Mouse (Mus musculus): Measurements from ENCODE around the gene Glg1. TPM values are rescaled to one million over a fixed set of nuclear protein-coding genes. Genes with fewer than 3 reads are reported as not detected.
A peak's percentile ranks its signal among the peaks of the same experiment; 100 is the strongest.
"Not testable (repeated sequence)": the region's sequence is repeated elsewhere in the genome, so short reads cannot be mapped to it uniquely, and the experiment has no call there.

The Glg1 gene
- polyA plus RNA-seq, 1 experiment from 2014 or later, result 68.5 TPM

DNA sequence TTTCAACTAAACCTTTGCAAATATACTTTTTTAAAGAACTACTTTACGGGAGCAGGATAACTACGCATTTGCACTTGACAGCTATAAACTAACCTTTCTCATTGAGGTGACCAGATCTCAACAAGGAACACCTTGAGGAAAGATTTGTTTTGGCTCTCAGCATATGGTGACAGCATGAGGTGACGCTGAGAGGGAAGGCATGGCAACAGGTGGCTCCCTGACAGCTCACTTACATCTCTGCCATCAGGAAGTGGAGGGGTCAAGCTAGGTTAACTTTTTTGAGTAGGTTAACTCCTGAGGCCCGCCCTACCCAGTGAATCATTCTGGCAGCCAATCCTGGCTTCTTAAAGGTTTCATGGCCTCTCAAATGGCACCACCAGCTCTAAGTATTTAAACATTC, 26.6 kb upstream of the Glg1 start:
- peaks cover 63% of the 10 kb centered on the region for H3K36me3 ChIP-seq
- no peak for ATAC-seq (ENCODE audit: low FRiP score, low read depth)
- no peak overlapping the region for H3K27ac ChIP-seq (replicated peaks)
- no peaks in the 10 kb centered on the region for H3K9me3 ChIP-seq
- H3K9ac ChIP-seq, result no peak overlapping the region
- H3K4me2 ChIP-seq, result no peak overlapping the region
- H3K27me3 ChIP-seq, result no peaks in the 10 kb centered on the region
- no peak overlapping the region for H3K4me3 ChIP-seq
- H3K4me1 ChIP-seq (replicated peaks), result no peaks in the 10 kb centered on the region
- 96% methylated on average over 4 of the region's 4 CpGs for WGBS

DNA sequence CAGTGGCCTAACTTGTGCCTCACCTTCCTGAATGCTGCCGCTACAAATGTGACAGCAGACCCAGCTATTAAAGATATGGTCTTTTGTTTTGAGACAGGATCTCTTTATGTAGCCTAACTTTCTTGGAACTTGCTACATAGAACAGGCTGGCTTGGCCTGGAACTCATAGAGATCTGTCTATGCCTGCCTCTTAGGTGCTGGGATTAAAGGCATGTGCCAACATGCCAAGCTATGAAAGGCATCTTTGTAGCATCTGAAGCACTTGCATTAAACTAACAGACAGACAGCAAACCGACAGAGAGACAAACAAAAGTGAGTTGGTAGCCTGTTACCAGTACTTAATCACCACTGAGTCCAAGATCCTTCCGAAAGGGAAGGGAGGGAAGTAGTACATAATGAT, 23.1 kb upstream of the Glg1 start:
- no peaks in the 10 kb centered on the region for H3K4me1 ChIP-seq (replicated peaks)
- H3K9me3 ChIP-seq, result no peaks in the 10 kb centered on the region
- H3K27me3 ChIP-seq, result no peaks in the 10 kb centered on the region
- ATAC-seq (ENCODE audit: low FRiP score, low read depth), result no peak
- H3K4me3 ChIP-seq, result no peak overlapping the region
- H3K4me2 ChIP-seq, result no peak overlapping the region
- WGBS, result 95% methylated on average over 3 of the region's 3 CpGs
- no peak overlapping the region for H3K9ac ChIP-seq
- H3K36me3 ChIP-seq, result peaks cover 68% of the 10 kb centered on the region
- no peak overlapping the region for H3K27ac ChIP-seq (replicated peaks)

DNA sequence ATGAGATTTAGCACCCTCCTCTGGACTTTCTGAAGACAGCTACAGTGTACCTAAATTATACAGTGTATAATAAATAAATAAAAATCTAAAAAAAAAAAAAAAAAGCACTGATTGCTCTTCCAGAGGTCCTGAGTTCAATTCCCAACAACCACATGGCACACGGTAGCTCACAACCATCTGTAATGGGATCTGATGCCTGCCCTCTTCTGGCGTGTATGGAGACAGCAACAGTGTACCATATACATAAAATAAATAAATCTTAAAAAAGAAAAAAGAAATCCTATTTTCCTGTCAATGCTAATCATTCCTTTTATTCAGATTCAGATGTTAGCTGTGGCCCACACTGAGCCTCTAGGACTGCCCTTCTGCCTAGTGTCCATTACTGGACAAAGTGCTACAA, 9.3 kb upstream of the Glg1 start:
- Histone ChIP-seq H3K9me3 (no peaks in the 10 kb centered on the region), H3K36me3 (peaks cover 5% of the 10 kb centered on the region; the same call in 1 of the 2 replicates), H3K4me2 (no peak overlapping the region), H3K27me3 (no peaks in the 10 kb centered on the region), H3K4me1 (replicated peaks) (no peaks in the 10 kb centered on the region), H3K4me3 (no peak overlapping the region), H3K27ac (replicated peaks) (no peak overlapping the region), H3K9ac (no peak overlapping the region)
- ATAC-seq (ENCODE audit: low FRiP score, low read depth), result no peak
- WGBS, result 69% methylated on average over 2 of the region's 2 CpGs

DNA sequence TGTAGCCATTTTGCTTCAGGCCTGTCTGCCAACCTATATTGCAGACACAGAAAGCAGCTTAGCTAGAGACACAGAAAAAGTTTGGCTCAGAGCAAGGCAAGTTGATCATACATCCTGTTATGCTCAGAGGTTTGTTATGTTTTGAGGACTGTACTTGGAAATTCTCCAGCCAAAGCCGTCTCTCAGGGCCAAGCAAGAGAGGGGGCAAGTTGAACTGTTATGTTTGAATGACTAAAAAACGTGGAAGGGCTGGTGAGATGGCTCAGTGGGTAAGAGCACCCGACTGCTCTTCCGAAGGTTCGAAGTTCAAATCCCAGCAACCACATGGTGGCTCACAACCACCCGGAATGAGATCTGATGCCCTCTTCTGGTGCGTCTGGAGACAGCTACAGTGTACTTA, 7.1 kb upstream of the Glg1 start:
- not testable (repeated sequence) for H3K4me1 ChIP-seq (replicated peaks); H3K9ac ChIP-seq; ATAC-seq (ENCODE audit: low FRiP score, low read depth); H3K27ac ChIP-seq (replicated peaks); H3K4me2 ChIP-seq; H3K9me3 ChIP-seq; H3K36me3 ChIP-seq; H3K4me3 ChIP-seq; H3K27me3 ChIP-seq
- WGBS, result 76% methylated on average over 7 of the region's 7 CpGs

DNA sequence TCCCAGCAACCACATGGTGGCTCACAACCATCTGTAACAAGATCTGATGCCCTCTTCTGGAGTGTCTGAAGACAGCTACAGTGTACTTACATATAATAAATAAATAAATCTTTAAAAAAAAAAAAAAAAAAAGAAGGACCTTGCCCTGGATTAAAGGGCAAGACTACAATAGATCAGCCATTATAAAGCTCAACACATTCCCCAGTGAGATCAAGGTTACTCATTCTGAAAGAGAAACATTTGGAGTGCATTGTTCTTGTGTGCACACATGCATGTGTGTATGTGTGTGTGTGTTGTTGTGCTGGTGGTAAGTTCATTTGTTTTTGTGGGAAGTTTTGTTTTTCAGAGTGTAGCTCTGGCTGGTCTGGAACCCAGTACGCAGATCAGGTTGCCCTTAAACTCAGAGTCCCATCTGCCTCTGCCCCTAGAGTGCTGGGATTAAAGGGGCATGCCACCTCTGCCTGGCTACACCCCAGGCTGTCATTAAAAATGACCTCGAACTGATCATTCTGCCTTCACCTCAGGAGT, 5.7 kb upstream of the Glg1 start:
- H3K4me2 ChIP-seq, result no peak overlapping the region
- no peak for ATAC-seq (ENCODE audit: low FRiP score, low read depth)
- no peaks in the 10 kb centered on the region for H3K36me3 ChIP-seq
- H3K27me3 ChIP-seq, result no peaks in the 10 kb centered on the region
- no peak overlapping the region for H3K9ac ChIP-seq
- H3K4me3 ChIP-seq, result no peak overlapping the region
- no peaks in the 10 kb centered on the region; the same call in 1 of the 2 replicates for H3K4me1 ChIP-seq (replicated peaks)
- WGBS, result 73% methylated on average over 2 of the region's 2 CpGs
- no peak overlapping the region for H3K27ac ChIP-seq (replicated peaks)
- no peaks in the 10 kb centered on the region for H3K9me3 ChIP-seq

DNA sequence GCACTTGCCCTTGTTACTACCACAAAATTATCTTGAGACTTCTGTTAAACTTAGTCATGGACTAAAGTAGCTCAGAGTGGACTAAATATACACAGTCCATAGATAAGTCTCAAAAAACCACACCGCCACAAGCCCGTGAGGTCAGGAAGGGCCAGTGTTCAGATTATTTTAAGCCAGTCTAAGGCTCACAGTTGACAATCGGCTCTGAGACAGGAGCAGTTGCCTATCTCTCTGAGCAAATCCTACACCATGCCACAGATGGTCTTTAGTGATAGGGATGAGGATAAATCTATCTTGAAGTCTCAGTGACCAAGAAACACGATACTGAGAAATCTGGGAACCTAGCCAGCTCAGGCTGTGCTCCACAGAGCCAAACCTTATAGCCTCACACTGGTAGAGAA, 3.0 kb upstream of the Glg1 start:
- no peaks in the 10 kb centered on the region for H3K36me3 ChIP-seq
- no peak overlapping the region for H3K4me3 ChIP-seq
- ATAC-seq (ENCODE audit: low FRiP score, low read depth), result no peak
- no peak overlapping the region for H3K4me2 ChIP-seq
- peaks cover 9% of the 10 kb centered on the region for H3K4me1 ChIP-seq (replicated peaks)
- H3K27me3 ChIP-seq, result no peaks in the 10 kb centered on the region
- H3K9me3 ChIP-seq, result no peaks in the 10 kb centered on the region
- no peak overlapping the region for H3K27ac ChIP-seq (replicated peaks)
- 81% methylated on average over 4 of the region's 4 CpGs for WGBS
- H3K9ac ChIP-seq, result no peak overlapping the region

DNA sequence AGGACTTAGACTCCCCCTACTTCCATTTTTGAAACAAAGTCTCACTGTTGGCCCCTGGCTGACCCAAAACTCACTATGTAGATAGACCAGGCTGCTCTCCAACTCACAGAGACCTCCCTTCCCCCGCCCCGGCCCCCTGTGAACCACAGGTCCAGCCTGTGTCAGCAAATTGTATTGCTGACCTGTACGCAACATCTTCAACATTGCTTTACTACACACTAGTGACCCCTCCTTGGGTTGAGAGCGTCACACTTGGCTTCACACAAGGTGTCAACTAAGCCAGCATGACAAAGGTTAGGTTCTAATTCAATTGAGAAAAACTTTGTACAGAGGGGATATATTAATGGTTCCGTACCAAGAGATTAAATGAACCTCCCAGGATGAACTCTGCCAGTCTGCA, 1.2 kb upstream of the Glg1 start:
- Histone ChIP-seq H3K27ac (replicated peaks) (no peak overlapping the region), H3K4me2 (no peak overlapping the region), H3K4me3 (no peak overlapping the region), H3K9ac (no peak overlapping the region), H3K27me3 (no peaks in the 10 kb centered on the region), H3K9me3 (no peaks in the 10 kb centered on the region), H3K36me3 (no peaks in the 10 kb centered on the region), H3K4me1 (replicated peaks) (peaks cover 13% of the 10 kb centered on the region)
- ATAC-seq (ENCODE audit: low FRiP score, low read depth), result no peak
- 98% methylated on average over 5 of the region's 5 CpGs for WGBS

DNA sequence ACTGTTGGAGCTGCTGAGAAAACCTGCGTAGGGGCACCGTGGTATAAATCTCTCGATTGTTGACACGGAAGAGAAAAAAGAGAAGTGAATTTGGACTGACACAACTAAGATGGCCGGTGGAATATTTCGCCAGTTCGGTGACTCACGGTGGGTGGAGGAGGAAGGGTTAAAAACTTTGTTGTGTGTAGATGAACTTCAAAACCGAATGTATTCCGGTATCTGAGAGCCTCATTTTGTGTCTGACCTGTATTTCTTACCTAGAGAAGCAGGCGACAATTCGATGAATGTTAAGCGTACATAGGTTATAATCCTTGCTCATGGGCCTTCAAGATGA, 359 bp upstream of the Glg1 start:
- Histone ChIP-seq H3K4me3 (peak overlapping the region; percentile 79), H3K4me1 (replicated peaks) (peaks cover 13% of the 10 kb centered on the region), H3K9me3 (no peaks in the 10 kb centered on the region), H3K9ac (peak overlapping the region; percentile 89), H3K27me3 (no peaks in the 10 kb centered on the region), H3K27ac (replicated peaks) (peak overlapping the region; percentile 95), H3K4me2 (peak overlapping the region; percentile 62), H3K36me3 (no peaks in the 10 kb centered on the region)
- ATAC-seq (ENCODE audit: low FRiP score, low read depth), result no peak; the same call in 1 of the 2 replicates
- WGBS, result 11% methylated on average over 13 of the region's 13 CpGs

DNA sequence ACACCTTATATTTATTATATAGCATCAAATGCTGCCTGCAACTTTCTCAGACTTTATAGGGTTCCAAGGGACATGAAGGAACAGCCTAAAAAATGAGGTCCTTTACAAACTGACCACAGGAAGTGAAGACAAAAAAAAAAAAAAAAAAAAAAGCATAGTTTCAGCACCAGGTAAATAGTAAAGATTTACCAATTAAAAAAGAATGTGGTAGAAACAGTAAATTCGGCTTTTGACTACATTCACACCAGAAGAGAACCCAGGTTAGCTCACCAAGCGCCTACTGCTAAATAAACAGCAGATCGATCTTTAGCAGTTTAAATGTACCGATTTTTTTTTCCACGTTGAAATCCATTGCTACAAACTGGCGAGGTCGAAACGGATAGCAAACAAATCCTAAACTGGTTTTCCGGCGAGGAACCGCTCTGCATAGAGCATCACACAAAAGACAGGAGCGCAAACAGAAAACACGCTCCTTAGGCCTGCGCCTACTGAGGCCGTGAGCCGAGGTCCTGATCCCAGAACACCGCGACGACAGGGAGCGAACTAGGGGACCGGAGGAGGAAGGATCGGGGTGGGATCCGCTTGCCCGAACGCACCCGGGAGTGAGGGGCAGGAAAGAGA, 896 bp downstream of the Glg1 start:
- H3K4me1 ChIP-seq (replicated peaks), result peaks cover 13% of the 10 kb centered on the region
- under 1% methylated on average over 23 of the region's 26 CpGs for WGBS
- H3K4me3 ChIP-seq, result peak overlapping the region; percentile 79
- ATAC-seq (ENCODE audit: low FRiP score, low read depth), result peak; percentile 70
- H3K4me2 ChIP-seq, result peak overlapping the region; percentile 62
- peak overlapping the region; percentile 95 for H3K27ac ChIP-seq (replicated peaks)
- no peaks in the 10 kb centered on the region for H3K36me3 ChIP-seq
- no peaks in the 10 kb centered on the region for H3K27me3 ChIP-seq
- H3K9me3 ChIP-seq, result no peaks in the 10 kb centered on the region
- H3K9ac ChIP-seq, result peak overlapping the region; percentile 89

DNA sequence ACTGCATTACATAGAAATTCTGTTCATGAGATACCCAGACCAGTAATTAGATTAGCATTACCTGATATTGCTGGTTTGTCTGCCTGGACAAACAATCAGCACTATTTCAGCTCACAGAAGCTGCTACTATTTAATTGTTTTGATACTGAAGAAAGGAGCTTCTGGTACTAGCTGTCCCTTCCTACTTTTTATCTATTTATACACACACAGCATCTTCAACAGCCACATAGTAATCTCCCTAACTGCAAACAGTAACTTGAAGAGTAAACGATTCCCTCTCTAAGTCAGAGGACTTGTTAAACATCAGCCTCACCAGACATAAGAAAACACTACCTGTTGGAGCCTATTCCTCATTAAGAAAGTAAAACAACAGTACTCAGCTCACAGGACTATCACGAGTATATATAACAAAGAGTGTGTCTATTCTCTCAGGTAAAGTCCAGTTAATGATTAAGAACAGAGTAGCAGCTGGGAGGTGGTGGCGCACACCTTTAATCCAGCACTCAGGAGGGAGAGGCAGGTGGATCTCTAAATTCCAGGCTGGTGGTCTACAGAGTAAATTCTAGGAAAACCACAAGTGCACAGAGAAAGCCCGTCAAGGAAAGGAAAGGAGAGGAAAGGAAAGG, 6.4 kb downstream of the Glg1 start:
- Histone ChIP-seq H3K9ac (no peak overlapping the region), H3K4me1 (replicated peaks) (peaks cover 10% of the 10 kb centered on the region), H3K27ac (replicated peaks) (no peak overlapping the region), H3K36me3 (no peaks in the 10 kb centered on the region), H3K9me3 (no peaks in the 10 kb centered on the region), H3K4me3 (no peak overlapping the region), H3K4me2 (no peak overlapping the region), H3K27me3 (no peaks in the 10 kb centered on the region)
- WGBS, result 90% methylated on average over 4 of the region's 4 CpGs
- no peak for ATAC-seq (ENCODE audit: low FRiP score, low read depth)

DNA sequence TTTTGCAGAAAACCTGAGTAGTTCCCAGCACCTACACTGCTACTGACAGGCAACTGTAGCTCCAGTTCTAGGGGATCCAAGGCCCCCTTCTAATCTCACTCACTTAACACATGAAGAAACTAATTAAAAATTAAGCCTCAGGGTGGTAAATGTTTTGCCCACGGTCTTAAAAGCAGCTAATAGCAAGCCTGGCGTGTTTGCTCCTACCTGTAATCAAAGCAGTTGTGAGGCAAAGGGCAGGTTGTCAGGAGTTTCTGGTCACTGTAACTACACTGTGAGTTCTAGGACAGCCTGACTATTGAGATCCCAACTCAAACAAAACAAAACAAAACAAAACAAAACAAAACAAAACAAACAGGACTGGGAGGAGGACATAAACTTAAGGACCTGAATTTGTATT, 8.9 kb downstream of the Glg1 start:
- no peak overlapping the region for H3K9ac ChIP-seq
- no peak overlapping the region for H3K4me3 ChIP-seq
- no peak overlapping the region for H3K4me2 ChIP-seq
- H3K27me3 ChIP-seq, result no peaks in the 10 kb centered on the region
- 76% methylated on average over 2 of the region's 2 CpGs for WGBS
- no peak for ATAC-seq (ENCODE audit: low FRiP score, low read depth)
- H3K36me3 ChIP-seq, result no peaks in the 10 kb centered on the region
- no peaks in the 10 kb centered on the region for H3K4me1 ChIP-seq (replicated peaks)
- no peak overlapping the region for H3K27ac ChIP-seq (replicated peaks)
- no peaks in the 10 kb centered on the region for H3K9me3 ChIP-seq

DNA sequence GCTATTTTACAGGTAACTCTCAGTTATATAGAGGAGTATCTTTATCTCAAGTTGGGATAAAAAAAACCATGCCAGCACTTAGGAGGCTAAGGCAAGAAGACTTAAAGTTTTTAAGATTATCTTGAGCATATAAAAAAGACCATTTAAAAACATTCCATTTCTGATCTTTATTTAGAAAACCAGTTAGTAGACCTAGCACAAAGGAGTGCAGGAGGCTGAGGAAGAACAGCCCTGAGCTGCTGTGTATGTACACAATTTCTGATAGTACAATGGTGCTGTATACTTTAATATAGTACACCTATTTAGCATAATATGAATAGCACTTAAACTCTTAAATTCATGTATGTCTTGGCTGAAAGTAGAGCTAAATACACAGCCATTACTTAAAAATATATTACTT, 10.9 kb downstream of the Glg1 start:
- no peaks in the 10 kb centered on the region for H3K27me3 ChIP-seq
- no peaks in the 10 kb centered on the region for H3K4me1 ChIP-seq (replicated peaks)
- no peak overlapping the region for H3K4me3 ChIP-seq
- H3K9me3 ChIP-seq, result no peaks in the 10 kb centered on the region
- no peaks in the 10 kb centered on the region for H3K36me3 ChIP-seq
- no peak overlapping the region for H3K9ac ChIP-seq
- H3K27ac ChIP-seq (replicated peaks), result no peak overlapping the region
- ATAC-seq (ENCODE audit: low FRiP score, low read depth), result no peak
- H3K4me2 ChIP-seq, result no peak overlapping the region

DNA sequence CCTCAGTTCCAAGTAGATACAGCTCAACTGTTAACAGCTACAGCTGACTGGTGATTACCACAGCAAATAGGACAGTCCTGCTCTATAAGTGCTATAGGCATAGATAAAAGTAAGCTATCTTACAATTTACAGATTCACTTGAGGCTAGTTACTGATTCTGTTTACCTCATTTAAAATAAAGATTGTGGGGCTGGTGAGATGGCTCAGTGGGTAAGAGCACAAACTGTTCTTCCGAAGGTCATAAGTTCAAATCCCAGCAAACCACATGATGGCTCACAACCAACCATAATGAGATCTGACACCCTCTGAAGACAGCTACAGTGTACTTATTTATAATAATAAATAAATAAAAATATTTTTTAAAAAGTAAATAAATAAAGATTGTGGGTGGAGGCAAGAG, 12.2 kb downstream of the Glg1 start:
- H3K9ac ChIP-seq, result not testable (repeated sequence)

More for the DNA sequence above, 12.2 kb downstream of the Glg1 start:
- not testable (repeated sequence) for H3K27me3 ChIP-seq; H3K4me1 ChIP-seq (replicated peaks); H3K4me2 ChIP-seq; H3K4me3 ChIP-seq; ATAC-seq (ENCODE audit: low FRiP score, low read depth); H3K36me3 ChIP-seq; H3K27ac ChIP-seq (replicated peaks); H3K9me3 ChIP-seq
- 97% methylated on average over 1 of the region's 1 CpGs for WGBS

Measured in hindbrain, embryonic 15.5 days (tissue).